Mouse (Mus musculus): ENCODE data around the gene Masp2. TPM values are rescaled to one million over a fixed set of nuclear protein-coding genes. Genes with fewer than 3 reads are reported as not detected.

The Masp2 gene
- total RNA-seq, 2 experiments from 2014 or later = 1.8 to 2.4 TPM

DNA sequence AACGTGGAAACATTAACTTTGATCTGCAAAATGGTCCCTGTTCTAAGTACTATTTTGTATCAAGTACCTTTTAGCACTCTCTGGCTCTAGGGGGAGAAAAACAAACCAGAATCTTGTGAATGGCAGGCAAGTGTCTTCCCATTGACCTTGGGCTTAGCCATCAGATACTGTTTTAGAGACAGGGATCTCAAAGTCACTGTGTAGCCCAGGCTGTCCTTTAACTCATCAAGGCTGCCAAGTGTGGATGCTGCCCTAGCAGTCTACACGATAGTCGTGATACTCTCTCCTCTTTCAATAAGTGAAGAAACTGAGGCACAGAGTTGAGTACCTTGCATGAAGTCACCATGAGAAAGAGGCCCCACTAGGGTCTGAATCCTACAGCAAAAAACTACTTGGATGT is 24.9 kb downstream of the Masp2 start:
- no peak for DNase-seq (ENCODE audit: low spot score in 2 of 2)
- intact Hi-C loops (cut with DNase I) = no loop called here

DNA sequence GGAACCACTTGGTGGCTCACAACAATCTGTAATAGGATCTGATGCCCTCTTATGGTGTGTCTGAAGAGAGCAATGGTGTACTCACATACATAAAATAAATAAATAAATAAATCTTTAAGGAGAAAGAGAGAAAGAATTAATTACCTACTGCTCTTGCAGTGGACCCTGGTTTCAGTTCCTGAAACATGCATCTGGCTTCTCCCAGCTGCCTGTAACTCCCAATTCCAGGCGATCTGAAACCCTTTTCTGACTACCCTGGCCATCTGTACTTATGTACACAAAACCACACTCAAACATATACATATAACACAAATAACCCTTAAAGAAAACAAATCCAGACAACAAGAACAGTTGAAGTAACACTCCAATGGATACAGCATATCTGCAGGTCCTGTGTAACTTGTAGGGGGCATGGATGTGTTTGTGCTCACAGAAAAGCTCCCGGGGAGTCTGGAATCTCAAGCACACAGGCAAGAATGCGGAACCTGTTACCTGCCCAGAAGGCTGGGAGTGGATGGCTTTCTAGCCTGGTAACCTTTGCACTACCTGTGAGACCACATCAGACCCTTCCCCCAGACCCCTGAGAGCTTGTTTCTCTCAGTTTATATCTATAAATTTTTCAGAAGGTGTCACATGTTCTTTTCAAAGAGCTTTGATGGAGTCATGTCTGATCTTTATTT is 29.8 kb downstream of the Masp2 start:
- intact Hi-C loops (cut with DNase I) = no loop called here
- DNase-seq (ENCODE audit: low spot score in 2 of 2) = no peak

- no peak for DNase-seq (ENCODE audit: low spot score in 2 of 2)
- intact Hi-C loops (cut with DNase I) = no loop called here
Measured at GRCm38 (mm10) chr4:148633395-148634061, 31.2 kb downstream of the Masp2 start.

DNA sequence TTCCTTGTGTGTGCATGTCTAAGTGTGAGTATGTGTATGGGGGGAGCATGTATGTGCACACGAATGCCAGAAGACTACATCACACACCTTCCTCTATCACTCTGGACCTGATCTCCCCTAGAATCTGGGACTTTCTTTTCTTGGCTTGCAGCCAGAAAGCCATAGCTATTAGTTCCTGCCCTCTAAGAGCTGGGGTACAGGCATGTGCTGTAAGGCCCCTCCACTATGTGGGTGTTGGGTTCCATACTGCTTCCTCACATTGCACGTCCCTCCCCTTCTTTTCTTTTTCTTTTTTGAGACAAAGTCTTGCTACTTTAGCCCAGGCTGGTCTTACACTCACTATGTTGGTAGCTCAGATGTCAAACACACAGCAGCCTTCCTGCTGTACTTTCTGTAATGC is 33.0 kb downstream of the Masp2 start:
- intact Hi-C loops (cut with DNase I) = no loop called here

DNA sequence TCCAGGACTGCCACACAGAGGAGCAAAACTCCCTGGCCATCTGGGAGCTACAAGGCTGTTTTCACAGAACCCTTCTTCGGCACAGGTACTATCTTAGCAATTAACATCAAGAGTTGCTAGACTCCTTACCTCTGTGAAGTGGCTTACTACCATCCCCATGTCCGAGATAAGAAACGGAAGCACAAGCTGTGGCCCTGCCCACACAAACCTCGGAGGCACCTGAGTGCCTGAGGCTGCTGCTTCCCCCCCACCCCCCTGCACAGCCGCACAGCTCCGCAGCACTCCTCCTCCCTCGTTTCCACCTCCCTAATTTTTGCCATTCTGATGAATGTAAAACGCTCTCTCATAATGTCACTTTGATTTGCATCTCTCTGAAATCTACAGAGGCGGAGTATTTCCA is 35.9 kb downstream of the Masp2 start:
- DNase-seq (ENCODE audit: low spot score in 2 of 2) = no peak
- intact Hi-C loops (cut with DNase I) = no loop called here

More for the DNA sequence above, 33.0 kb downstream of the Masp2 start:
- DNase-seq (ENCODE audit: low spot score in 2 of 2) = no peak

DNA sequence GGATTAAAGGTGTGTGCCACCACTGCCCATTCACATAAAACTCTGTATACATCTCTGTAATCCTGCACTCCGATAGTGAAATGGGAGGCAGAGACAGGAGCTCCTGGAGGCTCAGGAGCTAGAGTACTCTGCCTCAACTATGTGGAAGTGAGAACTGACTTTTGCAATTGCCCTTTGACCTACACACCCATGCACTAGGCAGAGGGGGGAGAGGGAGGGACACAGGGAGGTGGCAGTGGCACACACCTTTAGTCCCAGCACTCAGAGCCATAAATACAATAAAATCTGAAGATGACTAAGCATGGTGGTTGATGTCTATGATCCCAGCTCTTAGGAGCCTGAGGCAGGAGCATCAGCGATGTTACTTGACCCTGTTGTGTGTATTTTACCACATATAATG is 37.1 kb downstream of the Masp2 start:
- intact Hi-C loops (cut with DNase I) = no loop called here
- no peak for DNase-seq (ENCODE audit: low spot score in 2 of 2)

- no peak for DNase-seq (ENCODE audit: low spot score in 2 of 2)
- intact Hi-C loops (cut with DNase I) = no loop called here
Measured at GRCm38 (mm10) chr4:148641121-148641520, 38.8 kb downstream of the Masp2 start.

DNA sequence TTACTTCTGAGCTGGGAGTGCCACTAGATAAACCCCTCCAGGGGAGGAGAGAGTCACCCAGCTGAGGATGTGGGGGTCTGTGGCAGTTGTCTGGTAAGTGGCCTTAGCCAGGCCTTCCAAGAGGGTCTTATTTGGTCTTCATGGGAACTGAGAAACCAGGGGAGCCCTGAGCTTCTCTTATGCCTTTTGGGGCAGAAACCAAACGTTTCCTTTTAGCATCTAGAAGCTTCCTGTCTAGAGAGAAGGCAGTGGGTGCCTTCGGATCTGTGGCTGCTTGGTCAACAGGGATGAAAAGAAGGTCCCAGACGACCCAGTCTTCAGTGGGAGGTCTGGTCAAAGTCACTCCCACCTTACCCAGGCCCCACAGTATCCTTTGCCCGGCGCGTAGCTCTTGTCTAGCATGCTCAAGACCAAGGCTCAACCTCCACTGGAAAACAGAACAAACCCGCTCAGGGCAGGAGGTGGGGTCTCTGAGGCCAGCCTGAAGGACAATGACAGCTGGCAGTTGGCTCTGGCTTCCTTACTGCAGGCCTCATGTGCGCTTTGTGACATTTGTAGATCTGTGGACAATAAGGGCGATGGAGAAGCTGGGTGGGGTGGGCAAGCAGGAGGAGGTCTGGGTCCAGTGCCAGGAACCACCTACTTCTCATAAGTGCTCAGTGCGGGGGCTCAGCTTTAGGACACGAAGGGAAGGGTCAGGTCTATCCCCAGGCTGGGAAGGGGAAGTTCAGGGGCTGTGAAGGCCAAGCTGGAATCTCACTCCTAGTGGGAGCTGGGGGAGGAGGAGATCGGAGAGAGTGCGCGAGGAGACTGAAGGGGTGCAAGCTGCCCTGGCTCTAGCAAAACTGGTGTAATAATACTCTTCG is 41.2 kb downstream of the Masp2 start, which contains the start of gene Gm572:
Gene Gm572 (plus strand): TSS at position 27 of the 866 bp plus-strand sequence.
- DNase-seq (ENCODE audit: low spot score in 2 of 2) = no peak
- intact Hi-C loops (cut with DNase I) = no loop called here

DNA sequence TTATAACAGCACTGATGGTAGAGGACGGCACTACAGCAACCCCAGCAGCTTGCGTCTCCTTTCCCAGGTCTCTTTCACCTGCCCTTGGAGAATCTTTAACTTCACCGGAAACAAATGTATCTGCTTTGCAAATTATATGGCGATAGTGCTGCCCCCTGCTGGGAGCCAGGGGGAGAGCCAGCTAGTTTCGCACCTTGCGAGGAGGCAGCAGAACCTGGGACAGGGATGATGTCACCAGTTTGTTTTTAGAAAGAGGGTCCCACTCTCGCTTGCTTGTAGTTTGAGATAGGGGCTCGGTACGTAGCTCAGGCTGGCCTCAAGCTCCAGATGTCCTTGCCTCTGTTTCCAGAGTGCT is 41.8 kb downstream of the Masp2 start:
- intact Hi-C loops (cut with DNase I) = no loop called here
- peak; percentile 37 to 63 for DNase-seq (ENCODE audit: low spot score in 2 of 2)

GRCm38 (mm10) chr4:148644926-148645325 is 42.6 kb downstream of the Masp2 start:
- intact Hi-C loops (cut with DNase I) = no loop called here

GRCm38 (mm10) chr4:148646616-148647015 is 44.3 kb downstream of the Masp2 start:
- intact Hi-C loops (cut with DNase I) = no loop called here
- peak; percentile 30 to 64 for DNase-seq (ENCODE audit: low spot score in 2 of 2)

More at GRCm38 (mm10) chr4:148644926-148645325, 42.6 kb downstream of the Masp2 start:
- DNase-seq (ENCODE audit: low spot score in 2 of 2) = no peak

GRCm38 (mm10) chr4:148649309-148649708 is 47.0 kb downstream of the Masp2 start:
- no peak for DNase-seq (ENCODE audit: low spot score in 2 of 2)
- intact Hi-C loops (cut with DNase I) = no loop called here

- no peak for DNase-seq (ENCODE audit: low spot score in 2 of 2)
- intact Hi-C loops (cut with DNase I) = no loop called here
Measured at GRCm38 (mm10) chr4:148651045-148651444, 48.7 kb downstream of the Masp2 start.

DNA sequence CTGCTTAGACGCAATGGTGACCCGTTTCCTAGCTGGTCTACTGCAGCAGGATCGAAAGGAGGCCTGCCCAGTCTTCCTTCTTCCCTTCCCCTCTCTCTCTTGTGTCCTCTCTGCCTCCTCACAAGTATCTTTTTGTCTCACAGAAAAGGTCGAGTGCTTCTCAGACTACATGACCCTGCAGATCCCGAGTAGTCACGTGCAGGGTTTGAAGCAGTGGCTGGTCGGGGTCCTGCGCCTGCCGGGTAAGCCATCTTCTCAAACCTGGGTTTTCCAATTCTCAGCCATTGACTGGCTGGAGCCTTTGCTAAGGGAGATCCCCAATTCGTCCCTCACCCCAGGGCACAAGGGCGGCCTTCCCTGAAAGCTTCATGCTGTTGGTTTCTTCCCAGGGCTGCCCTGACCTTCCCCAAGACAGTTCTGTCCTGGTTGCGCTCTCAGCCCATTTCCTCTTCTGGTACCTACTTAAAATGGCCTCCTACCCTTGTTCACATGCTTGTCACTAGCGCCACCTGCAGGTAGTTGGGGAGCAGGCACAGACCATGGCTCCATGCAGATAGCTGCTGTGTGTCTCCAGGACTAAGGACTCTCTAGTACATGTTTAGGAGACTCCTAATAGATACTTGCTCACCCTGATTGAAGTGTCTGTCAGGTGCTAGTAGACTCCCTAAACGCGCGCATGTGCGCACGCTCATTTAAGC is 52.5 kb downstream of the Masp2 start:
- intact Hi-C loops (cut with DNase I) = no loop called here
- no peak for DNase-seq (ENCODE audit: low spot score in 2 of 2)

DNA sequence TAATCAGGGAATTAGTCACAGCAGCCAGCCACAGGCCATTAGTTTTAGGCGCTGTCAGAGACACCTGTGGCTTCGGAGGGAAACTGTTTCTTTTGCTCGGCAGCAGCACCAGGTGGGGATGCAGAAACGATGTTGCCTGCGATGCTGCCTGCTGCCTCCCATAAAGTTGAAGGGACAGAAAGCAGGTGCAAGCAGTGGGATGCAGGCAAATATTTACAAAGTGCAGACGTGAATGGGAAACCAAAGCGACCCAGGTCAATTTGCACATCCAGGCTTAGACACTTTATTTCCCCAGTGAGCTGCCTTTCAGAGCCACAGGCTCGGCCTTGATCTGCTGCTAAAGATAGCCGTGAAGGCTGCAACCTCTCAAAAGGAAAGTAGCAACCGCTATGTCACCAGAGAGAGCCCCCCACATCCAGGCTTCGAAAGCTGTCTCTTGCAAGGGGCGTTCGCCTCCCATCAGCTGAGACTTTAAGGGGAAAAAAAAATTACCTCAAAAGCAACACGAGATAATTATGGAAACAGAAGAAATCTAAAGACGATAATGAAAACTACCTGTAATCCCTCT is 54.4 kb downstream of the Masp2 start:
- intact Hi-C loops (cut with DNase I) = no loop called here
- no peak for DNase-seq (ENCODE audit: low spot score in 2 of 2)

GRCm38 (mm10) chr4:148657776-148658175 is 55.4 kb downstream of the Masp2 start:
- DNase-seq (ENCODE audit: low spot score in 2 of 2) = no peak
- intact Hi-C loops (cut with DNase I) = no loop called here

DNA sequence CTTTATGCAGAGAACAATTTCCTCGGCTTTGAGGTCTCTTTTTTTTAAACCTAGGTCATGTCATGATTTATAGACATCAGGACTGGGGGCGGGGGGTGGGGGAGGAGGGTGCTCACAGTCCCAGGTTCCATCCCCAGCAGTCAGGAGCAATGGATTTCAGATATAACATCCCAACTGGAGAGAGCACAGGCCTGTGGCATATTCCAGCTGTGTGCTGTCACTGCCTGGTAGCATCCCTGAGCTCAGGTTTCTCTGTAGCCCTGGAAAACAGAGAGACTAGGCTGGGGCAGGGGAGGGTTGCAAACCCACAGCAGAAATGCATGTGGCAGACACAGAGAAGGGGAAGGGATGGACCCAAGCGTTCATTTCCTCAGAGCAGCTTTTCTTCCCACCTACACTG is 57.8 kb downstream of the Masp2 start:
- DNase-seq (ENCODE audit: low spot score in 2 of 2) = no peak
- intact Hi-C loops (cut with DNase I) = no loop called here

DNA sequence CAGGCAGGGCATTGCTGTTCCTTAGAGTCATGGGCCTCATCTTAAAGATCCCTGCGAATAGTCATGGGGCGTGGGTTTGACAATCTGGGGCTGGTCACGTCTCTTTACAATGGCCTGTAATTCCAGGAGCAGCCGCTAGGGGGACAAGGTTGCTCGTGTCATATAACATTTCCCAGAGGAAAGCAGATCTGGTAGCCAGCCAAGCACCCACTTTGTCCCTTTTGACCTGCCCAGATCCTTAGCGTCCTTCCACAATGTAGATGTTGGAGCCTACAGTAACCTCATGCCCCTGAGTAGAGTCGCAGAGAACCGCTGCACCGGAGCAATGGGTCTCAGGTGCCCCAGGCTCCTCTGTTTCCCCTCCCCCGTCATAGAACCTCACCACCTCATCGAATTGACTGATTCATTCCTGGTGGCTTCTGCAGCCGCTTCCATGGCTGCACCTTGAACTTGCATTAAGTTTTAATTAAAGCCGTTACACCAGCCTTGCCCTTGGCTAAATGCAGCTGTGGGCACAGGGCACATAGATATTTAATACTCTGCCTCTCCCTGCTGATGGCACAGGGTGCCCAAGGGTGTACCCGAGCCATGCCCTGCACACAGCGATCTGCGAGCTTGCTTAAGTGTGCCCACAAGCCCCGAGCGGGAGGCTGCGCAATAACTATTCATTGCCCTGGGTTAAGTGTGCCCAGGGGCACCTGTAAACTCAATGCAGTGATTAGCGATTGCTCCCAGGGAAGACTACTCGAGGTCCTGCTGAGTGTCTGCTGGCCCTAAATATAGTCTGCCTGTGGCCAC is 60.0 kb downstream of the Masp2 start:
- DNase-seq (ENCODE audit: low spot score in 2 of 2) = peak; percentile 48 to 50
- intact Hi-C loops (cut with DNase I) = no loop called here

DNA sequence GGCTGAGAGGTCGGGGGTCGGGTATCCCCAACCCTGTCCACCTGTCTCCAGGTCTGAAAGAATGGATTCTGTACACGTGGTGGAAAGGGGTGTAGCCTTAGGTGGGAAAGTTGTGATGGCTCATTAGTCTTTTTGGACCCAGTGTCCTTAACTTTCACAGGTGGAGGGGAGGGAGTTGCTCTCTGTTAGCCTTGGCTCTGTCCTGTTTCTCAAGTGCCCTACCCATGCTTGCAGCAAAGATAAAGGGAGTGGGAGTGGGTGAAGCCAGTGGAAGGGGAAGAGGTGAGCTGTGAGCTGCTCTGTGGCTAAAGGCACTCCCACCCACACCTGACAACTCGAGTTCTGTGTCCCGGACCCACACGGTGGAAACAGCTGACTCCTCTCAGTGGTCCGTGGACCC is 61.0 kb downstream of the Masp2 start:
- intact Hi-C loops (cut with DNase I) = no loop called here
- DNase-seq (ENCODE audit: low spot score in 2 of 2) = no peak
